Mouse (Mus musculus) heart, postnatal 0 days (tissue): ENCODE data around the gene Tmsb10.

Experiments used
- CTCF ChIP-seq: IDR thresholded peaks from 2 replicates; pipeline ENCODE4 v1.5.1; 2016; ENCODE audit warnings: antibody characterized with exemption, control low read depth, low read depth
- EP300 ChIP-seq: IDR thresholded peaks from 2 replicates; pipeline ENCODE4 v1.6.1; 2016; ENCODE audit warnings: antibody characterized with exemption, low read depth

- TF ChIP-seq CTCF, result no peak
- no peak for TF ChIP-seq EP300
These were observed 42.2 kb downstream of the Tmsb10 start for GRCm38 (mm10) chr6:72916330-72916729.
